Mouse (Mus musculus): ENCODE measurements around the gene Usp17lb.
"Not testable (repeated sequence)": the region's sequence is repeated elsewhere in the genome, so short reads cannot be mapped to it uniquely, and the experiment has no call there.

Gene Usp17lb

DNA sequence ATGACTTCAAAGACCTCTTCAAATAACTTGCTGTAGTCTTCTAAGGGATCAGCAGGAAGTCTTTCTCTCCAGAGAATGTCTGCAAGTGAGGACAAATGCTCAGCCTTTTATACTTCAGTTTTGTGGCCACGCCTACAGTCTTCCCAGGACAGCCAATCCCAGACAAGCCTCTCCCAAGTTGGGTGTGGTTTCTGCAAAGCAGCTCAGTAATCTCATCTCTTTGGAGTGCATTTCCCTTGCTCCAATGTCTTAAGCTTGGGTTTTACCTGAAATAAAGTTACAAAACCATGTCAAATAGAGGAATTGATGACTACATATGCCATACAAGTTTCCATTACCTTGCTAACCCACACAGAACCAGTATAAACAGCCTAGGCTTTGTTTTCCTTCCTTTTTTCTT lies at the start of gene Usp17lb:
Gene Usp17lb, minus strand, starts transcription at position 101 of the 400 bp plus-strand sequence.
- no peak for DNase-seq

DNA sequence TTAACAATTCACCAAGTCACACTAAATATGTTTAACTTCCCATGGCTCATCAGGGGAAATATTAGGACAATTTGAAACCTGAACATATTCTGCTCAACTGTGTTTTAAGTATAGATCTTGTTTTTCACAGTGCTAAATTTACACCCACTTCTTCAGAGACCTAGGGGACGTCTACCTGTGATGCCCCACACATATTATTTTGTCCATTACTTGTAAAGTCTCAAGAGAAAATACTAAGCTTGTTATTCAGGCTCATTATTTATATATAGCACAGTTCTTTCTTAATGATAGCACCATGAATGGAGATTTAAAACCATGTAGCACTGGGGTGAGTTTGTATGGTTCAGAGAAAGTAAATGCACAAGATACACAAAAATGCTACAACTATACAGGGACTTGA lies 35.3 kb upstream of the Usp17lb start, which contains the start of gene Olfr665:
Gene Olfr665, plus strand, starts transcription at position 301 of the 400 bp plus-strand sequence.
- DNase-seq = no peak

DNA sequence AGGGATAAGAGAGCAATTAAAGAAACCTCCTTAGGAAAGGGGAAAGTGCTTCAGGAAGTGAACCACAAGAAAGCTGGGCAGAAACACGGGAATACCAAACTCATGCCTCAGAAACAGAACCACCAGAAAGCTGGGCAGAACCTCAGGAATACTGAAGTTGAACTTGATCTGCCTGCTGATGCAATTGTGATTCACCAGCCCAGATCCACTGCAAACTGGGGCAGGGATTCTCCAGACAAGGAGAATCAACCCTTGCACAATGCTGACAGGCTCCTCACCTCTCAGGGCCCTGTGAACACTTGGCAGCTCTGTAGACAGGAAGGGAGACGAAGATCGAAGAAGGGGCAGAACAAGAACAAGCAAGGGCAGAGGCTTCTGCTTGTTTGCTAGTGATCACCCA lies 19.0 kb upstream of the Usp17lb start:
- no peak for DNase-seq

DNA sequence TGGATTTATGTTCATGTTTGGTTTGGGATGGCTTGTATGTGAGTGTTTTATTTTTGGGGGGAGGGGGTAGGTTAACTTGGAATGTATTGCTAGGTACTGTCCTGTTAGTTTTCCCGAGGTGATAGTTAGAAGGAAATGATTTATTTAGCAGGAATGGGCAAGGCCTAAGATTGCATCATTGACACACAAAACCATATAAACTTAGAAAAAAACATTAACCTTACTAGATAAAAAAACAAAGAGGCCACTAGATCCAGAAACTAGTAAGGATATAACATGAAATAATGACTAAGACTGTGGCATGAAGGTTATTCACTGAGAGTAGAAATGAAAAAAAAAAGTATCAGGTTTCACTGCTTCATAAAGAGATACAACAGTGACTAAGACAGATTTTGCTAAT lies 15.3 kb upstream of the Usp17lb start:
- no peak for DNase-seq

DNA sequence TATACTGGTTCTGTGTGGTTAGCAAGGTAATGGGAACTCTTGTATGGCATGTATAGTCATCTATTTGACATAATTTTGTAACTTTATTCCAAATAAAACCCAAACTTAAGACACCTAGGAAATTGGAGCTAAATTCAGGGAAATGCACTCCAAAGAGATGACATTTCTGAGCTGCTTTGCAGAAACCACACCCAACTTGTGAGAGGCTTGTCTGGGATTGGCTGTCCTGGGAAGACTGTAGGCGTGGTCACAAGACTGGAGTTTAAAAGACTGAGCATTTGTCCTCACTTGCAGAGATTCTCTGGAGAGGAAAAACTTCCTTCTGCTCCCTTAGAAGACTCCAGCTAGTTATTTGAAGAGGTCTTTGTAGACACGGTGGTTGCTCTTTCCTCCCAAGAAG lies 14.3 kb upstream of the Usp17lb start, which contains the start of gene Usp17la:
Gene Usp17la, plus strand, starts transcription at position 301 of the 400 bp plus-strand sequence.
- not testable (repeated sequence) for DNase-seq

DNA sequence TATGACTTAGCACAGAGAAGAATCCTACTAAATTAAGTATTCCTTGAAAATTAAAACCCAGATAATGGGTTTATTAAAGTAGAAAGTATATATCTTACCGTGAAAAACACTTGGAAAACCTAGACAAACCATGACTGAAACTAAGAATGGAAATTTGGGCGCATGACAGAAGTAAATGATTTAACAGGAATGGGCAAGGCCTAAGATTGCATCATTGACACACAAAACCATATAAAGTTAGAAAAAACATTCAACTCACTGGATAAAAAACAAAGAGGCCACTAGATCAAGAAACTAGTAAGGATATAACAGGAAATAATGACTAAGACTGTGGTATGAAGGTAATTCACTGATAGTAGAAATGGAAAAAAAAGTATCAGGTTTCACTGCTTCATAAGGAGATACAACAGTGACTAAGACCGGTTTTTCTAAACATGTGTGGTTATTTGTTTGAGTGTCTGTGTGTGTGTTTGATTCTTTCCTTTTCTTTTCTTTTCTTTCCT lies 12.9 kb upstream of the Usp17lb start:
- no peak for DNase-seq

DNA sequence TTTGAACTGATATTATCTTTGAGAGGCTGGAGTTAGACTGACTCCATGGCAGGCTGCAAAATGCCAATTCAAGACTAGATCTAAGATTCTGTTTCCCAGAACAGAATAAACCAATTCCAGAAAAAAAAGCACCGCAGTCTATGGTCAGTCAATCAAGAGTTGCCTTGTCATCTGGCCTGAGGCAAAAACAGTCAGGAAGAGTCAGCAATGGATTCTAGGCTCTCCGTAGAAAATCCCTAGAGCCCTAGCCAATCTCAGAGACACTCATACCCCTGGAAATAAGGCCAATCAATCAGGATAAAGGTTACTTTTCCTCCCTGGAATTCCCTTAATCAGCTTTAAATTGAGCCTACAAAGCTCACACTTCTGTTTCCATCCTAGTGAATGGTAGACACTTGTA lies 9.1 kb upstream of the Usp17lb start:
- not testable (repeated sequence) for DNase-seq

DNA sequence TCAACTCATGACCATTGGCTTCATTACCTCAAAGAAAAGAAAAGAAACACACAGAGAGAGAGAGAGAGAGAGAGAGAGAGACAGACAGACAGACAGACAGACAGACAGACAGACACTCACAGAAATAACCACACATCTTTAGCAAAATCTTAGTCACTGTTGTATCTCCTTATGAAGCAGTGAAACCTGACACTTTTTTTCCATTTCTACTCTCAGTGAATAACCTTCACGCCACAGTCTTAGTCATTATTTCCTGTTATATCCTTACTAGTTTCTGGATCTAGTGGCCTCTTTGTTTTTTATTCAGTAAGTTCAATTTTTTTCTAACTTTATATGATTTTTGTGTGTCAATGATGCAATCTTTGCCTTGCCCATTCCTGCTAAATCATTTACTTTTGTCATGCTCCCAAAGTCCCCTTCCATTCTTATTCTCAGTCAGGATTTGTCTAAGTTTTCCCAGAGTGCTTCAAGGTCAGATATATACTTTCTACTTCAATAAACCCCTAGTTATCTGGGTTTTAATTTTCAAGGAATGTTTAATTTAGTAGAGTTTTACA lies 1.4 kb upstream of the Usp17lb start:
- DNase-seq = no peak

DNA sequence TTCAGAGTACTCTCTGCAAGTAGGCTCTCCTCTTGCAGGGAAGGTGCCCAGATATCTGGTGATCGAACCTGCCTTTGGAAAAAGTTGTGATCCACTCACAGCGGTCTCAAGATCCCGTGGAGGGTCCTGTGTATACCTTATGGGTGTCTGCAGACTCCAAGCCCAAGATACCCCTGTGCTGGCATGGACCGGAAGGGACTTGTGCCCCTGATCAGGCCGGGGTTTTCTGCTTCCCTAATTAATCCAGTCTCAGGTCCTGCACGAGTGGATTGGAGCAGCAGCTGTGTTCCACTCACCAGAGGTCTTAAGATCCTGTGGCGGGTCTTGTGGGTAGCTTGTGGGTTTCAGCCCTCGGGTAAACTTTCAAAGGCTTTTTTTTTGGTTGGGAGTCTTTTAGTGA lies 32.1 kb downstream of the Usp17lb start:
- DNase-seq = not testable (repeated sequence)

DNA sequence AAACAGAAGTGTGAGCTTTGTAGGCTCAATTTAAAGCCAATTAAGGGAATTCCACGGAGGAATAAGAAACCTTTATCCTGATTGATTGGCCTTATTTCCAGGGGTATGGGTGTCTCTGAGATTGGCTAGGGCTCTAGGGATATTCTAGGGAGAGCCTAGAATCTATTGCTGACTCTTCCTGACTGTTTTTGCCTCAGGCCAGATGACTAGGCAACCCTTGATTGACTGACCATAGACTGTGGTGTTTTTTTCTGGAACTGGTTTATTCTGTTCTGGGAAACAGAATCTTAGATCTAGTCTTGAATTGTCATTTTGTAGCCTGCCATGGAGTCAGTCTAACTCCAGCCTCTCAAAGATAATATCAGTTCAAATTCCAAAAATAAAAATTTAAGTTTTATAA lies 51.6 kb downstream of the Usp17lb start:
- DNase-seq = no peak
